Mouse (Mus musculus) layer of hippocampus, postnatal 36 days (tissue): ENCODE data around the gene Dennd6b. TPM values are rescaled to one million over a fixed set of nuclear protein-coding genes. Genes with fewer than 3 reads are reported as not detected.
A peak's percentile ranks its signal among the peaks of the same experiment; 100 is the strongest.

Experiments used
- DNase-seq, 2 experiments: peaks; one replicate each; pipeline ENCODE4 v3.0.0; 2022
- total RNA-seq, 2 experiments: library from RNA; stranded (reverse); gene quantifications; 2 replicates each; pipeline ENCODE4 v1.2.3; 2021

Gene Dennd6b
- total RNA-seq, 2 experiments from 2014 or later = 33.5 to 38.7 TPM

- DNase-seq = no peak
Measured at GRCm38 (mm10) chr15:89181561-89182270, 14.6 kb downstream of the Dennd6b start.

GRCm38 (mm10) chr15:89180571-89181229 is 15.6 kb downstream of the Dennd6b start, which contains the start of gene Plxnb2:
TSS of gene Plxnb2 (minus strand) at chr15:89180788.
- DNase-seq = peak; percentile 76 to 82

GRCm38 (mm10) chr15:89180081-89180541 is 16.2 kb downstream of the Dennd6b start:
- no peak for DNase-seq

- DNase-seq = no peak
Measured at GRCm38 (mm10) chr15:89179630-89179964, 16.7 kb downstream of the Dennd6b start.

GRCm38 (mm10) chr15:89178954-89179629 is 17.2 kb downstream of the Dennd6b start:
- DNase-seq = no peak

- no peak for DNase-seq
Measured at GRCm38 (mm10) chr15:89178260-89178860, 17.9 kb downstream of the Dennd6b start.

GRCm38 (mm10) chr15:89177576-89178259 is 18.6 kb downstream of the Dennd6b start:
- no peak for DNase-seq

- peak in 1 of 2 experiments; percentile 69 for DNase-seq
Measured at GRCm38 (mm10) chr15:89177121-89177520, 19.2 kb downstream of the Dennd6b start.

- DNase-seq = no peak
Measured at GRCm38 (mm10) chr15:89175411-89176155, 20.7 kb downstream of the Dennd6b start.

- DNase-seq = no peak
Measured at GRCm38 (mm10) chr15:89174889-89175339, 21.4 kb downstream of the Dennd6b start.

GRCm38 (mm10) chr15:89173906-89174214 is 22.4 kb downstream of the Dennd6b start:
- no peak for DNase-seq

GRCm38 (mm10) chr15:89173024-89173905 is 23.0 kb downstream of the Dennd6b start:
- DNase-seq = peak; percentile 58 to 67

- no peak for DNase-seq
Measured at GRCm38 (mm10) chr15:89172276-89172935, 23.9 kb downstream of the Dennd6b start.

GRCm38 (mm10) chr15:89171526-89172051 is 24.7 kb downstream of the Dennd6b start:
- no peak for DNase-seq

- no peak for DNase-seq
Measured at GRCm38 (mm10) chr15:89170102-89170501, 26.2 kb downstream of the Dennd6b start.

GRCm38 (mm10) chr15:89169431-89169830 is 26.9 kb downstream of the Dennd6b start:
- DNase-seq = peak; percentile 84

GRCm38 (mm10) chr15:89168922-89169321 is 27.4 kb downstream of the Dennd6b start:
- no peak for DNase-seq

GRCm38 (mm10) chr15:89165478-89165877 is 30.8 kb downstream of the Dennd6b start:
- DNase-seq = no peak

- DNase-seq = no peak
Measured at GRCm38 (mm10) chr15:89161397-89161796, 34.9 kb downstream of the Dennd6b start.

- no peak for DNase-seq
Measured at GRCm38 (mm10) chr15:89158516-89158915, 37.8 kb downstream of the Dennd6b start.
